Mouse (Mus musculus): ENCODE results near the gene Enc1.
"Not testable (repeated sequence)": the region's sequence is repeated elsewhere in the genome, so short reads cannot be mapped to it uniquely, and the experiment has no call there.

The Enc1 gene

DNA sequence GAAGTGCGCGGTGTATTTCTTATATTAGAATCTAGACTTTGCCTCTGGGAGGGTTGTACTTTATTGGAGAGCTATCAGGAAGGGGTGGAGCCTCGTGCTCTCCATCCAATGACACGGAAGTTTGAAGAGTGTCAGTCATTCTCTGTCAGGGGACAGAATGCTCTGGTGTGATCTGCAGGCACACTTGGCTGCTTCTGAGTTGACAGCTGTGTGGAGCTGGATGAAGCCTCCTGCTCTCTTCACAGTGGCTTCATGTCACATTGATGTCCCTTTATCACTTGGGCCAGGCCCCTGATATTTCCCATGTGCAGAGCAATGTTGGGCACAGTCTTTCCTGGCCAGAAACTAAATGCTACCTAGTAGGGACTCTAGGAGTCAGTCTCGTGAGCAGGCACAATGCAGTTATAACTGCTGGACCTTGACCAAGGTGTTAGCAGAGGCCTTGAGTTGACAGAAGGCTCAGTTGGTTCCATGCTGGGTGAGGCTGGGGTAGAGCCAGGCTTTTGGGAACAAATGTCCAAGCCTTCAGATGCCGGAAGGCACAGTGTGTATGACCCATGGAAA is 12.6 kb downstream of the Enc1 start:
- no peak for DNase-seq

DNA sequence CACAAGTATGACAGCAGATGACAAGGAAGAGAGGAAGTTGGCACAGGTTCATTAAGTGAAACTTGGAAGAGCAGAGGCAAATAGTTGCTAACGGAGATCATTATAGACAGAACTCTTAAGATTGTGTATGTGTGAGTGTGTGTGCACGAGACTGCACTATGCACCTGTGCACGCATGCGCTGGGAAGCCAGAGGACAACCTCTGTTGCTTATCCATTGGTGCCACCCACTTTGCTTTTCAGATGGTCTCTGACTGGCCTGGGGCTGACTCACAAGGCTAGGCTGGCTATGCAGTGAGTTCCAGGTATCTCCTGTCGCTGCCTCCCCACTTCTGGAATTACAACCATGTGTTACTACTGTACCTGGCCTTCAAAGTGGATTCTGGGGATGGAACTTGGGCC is 13.1 kb downstream of the Enc1 start:
- DNase-seq: no peak

DNA sequence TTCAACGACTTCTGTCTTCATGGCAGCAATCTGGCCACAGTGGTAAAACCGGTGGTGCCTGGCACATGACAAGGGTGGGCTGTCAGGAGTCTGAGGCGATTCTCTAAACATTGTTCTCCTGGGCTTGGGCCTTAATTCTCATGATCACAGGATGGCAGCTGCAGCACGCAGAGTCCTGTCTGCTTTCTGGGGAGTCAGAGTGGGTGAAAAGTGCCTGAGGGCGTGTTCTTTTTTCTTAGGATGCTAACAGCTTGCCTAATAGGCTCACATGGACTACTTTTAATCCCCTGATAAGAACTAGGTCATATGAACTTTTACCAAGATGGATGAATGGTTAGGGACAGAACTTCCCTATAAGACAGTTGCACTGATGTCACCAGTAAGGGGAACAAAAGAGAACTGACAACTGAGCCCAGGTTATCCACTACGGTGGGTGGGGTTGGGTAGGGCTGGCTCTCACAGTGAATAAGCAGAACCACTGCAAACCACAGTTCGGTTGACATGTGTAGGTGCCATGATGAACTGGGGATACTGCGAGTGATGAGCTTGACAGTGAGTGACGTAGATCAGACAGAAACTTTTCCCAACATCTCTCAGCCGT is 13.8 kb downstream of the Enc1 start:
- no peak for DNase-seq

DNA sequence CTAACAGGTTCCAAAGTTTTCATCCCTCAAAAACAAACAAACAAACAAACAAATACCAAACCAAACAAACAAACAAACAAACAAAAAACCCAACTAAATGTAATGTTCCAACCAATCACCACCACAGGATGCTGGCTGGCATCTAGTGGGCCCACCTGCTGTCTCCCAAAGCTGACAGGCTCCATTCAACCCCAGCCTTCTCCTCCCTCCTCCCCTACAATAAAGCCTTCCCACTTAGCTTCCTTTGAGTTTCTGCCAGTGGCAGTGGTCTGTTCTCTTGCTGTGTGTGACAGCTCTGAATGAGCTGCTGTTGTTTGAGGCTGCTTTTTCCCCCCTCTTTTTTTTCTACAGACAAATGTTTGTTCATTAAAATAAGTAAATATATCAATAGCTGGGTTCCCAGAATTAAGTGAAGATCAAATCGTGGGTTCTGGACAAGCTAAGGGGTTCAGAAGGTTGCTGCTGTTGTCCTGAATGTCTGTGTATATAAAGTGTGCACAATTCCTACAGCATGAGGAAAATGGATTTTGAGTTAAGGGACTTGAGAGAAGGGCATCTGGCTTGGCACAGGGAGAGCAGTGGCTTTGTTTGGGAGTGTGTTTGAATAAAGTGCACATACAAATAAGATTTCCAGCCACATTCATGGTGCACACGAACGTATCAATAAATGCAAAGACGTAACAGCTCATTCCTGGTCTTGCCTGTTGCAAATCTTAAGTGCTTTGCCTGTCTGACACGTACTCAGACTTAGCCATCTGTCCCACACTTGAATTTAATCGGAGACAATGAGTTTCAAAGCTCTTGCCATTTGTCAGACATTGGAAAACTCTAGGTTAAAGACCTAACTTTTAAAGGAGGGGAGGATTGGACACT is 15.3 kb downstream of the Enc1 start:
- no peak for DNase-seq

DNA sequence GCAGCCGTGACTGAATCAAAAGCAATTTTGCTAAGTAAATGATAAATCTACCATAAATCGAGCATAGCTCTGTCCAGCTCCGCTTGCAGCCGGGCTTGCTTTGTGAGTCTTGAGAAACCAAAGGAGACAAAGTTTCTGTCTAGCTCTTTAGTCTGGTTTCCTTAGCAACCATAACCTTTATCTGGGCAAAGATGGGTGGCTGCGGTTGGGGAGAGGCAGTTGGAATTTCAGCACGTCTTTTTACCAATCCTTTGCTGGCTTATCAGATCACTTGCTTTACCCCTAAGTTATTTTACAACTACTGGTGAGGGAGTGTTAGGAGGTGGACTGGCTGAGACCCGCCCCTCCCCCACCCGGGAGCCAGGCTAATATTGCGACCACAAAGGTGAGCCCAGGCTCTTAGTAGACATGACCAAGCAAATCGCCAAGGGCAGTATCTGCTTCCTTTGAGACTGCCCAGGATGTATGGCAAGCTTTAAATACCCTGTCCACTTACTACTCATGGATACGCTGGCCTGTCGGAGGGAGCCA is 16.0 kb downstream of the Enc1 start:
- no peak for DNase-seq

DNA sequence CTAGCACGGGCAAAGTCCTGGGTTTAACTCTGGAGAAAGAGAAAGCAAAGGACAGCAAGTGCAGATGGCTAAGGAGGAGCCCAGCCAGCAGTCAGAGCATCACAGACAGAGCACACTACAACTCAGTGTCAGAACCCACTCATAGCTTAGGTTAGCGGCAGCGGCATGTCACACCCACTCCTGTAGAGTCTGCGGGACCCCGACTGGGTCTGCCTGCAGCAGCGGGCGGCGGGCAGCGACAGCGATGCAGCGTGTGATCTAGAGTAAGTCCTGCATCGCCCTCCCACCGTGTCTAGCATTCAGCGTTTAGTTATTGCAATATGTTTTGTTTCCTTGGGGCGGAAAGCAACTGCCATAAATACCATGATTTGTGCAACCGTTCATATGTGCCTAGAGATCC is 18.4 kb downstream of the Enc1 start:
- DNase-seq: no peak

DNA sequence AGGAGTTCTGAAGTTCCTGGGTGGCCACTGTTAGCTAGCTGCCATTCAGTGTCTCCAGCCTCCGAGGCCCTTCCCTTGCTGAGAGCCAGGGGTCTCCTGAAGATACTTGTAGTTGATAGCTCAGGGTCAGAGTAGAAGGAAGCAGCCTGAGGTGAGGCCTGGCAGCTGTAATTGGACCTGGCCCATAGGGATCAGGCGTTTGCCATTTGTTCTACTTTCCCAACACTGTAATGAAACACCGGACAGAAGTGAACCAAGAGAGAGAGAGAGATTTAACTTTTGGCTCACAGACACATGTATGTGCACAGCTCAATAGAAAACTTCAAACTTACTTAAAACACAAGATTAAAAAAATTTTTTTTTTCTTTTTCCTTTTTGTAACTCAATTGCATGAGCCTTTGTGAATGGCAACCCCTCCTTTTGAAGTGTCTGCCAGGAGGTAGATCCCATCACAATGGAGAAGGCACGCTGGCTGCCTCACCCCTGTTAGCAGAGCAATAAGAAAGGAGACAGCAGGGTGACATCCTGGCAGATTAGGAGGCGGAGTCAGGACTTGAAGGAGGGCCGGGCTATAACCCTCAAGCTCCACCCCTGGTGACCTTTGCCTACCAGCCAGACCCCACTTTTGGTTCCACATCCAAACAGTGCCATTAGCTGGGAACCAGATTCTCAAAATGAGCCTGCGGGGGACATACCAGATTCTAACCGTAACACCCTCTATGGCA is 19.7 kb downstream of the Enc1 start:
- no peak for DNase-seq

DNA sequence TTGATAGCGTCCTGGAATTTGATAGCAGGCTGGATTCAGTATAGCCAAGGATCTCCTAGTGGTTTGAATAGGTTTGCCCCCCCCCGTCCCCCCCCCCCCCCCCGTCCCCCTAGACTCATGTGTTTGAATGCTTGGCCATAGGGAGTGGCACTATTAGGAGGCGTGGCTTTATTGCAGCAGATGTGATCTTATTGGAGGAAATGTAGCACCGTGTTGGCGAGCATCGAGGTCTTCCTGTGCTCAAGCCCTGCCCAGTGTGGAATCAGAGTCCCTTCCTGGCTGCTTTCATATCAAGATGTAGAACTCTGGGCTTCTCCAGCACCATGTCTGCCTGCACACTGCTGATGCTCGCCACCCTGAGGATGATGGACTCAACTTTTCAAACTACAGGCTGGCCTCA is 20.6 kb downstream of the Enc1 start:
- DNase-seq: no peak

DNA sequence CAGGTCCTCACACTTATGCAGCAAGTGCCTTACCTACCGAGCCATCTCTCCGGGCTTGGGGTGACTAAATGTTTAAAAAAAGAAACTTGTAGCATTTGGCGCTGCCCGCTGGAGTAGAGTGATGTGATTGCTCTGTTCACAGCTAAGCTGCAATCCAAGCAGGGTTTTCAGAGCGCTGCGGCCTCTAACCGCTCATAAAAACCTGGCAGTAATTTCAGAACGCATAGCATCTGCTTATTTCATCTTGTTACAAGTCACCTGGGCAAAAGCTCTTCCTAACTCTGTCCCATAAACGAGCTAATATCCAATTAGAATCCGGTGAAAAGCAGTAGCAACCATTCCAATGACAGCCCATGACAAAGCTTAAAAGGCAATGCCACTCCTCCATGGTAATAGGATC is 21.8 kb downstream of the Enc1 start:
- DNase-seq: no peak

DNA sequence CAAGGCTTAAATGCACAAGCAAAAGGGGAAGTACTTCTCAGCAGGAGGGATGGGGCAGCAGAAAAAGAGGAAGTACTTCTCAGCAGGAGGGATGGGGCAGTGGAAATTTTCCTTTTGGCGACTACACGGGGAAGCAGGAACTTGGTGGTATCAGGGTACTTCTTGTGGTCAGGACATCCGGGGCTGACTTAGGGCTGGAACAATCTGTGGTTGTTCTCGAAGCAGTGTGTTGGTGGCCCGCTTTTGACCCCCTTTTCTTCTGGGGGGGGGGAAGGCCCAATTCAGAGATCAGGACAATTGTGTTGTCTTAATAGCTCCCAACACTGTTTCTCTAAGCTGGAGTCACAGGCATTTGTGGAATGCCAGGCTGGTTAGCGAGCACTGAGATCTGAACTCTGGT is 24.6 kb downstream of the Enc1 start:
- not testable (repeated sequence) for DNase-seq

DNA sequence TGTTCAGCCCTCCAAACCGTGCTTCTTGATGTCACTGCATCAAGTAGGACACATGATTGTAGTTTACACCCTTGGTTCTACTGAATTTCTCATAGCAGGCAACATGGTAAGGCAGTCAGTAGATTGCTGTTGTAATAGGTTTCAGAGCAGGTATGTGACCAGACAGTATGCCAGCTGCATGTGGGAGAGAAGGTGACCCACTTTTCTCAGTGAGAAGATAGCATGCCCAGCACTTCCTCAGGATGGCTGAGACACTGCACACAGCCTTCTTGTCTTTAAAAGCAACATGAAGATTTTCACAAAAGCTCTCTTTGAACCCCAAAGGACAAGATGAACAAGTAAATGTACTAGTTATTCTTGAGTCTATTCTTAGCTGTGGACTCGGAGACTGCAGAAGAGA is 29.8 kb downstream of the Enc1 start:
- DNase-seq: no peak

DNA sequence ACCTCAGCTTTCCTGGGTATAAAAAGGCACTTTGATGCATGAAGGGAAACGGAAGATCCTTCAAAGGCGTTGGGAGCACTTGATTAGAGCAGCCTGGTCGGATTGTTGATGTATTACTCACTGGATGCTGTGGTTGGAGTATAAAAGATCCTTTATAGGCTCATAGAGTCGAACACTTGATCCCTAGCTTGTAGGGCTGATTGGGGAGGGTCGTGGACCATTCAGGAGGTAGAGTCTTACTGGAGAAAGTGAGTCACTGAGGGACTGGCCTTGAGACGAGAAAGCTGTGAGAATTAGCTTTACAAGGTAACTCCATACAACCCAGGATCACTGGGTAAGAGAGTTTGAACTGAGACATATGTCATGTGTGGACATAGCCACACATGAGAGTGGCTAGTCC is 30.7 kb downstream of the Enc1 start:
- no peak for DNase-seq

DNA sequence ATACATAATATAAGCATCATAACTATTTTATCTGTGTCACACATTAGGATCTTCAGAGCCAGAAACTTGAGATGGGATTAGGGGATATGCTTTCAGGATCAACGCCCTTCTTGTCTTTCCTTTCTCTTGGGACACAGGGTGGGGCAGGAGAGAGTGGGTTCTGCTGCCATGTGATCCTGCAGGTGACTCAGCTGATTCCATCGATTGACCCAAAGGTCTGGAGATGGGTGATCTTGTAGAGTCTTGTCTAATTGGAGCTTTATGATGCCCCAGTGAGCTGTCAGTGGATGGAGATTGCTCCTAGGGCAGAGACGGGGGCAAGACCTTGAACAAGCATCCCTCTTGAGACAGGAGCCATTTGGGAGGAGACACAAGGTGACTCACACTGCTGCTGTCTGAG is 33.9 kb downstream of the Enc1 start:
- no peak for DNase-seq

DNA sequence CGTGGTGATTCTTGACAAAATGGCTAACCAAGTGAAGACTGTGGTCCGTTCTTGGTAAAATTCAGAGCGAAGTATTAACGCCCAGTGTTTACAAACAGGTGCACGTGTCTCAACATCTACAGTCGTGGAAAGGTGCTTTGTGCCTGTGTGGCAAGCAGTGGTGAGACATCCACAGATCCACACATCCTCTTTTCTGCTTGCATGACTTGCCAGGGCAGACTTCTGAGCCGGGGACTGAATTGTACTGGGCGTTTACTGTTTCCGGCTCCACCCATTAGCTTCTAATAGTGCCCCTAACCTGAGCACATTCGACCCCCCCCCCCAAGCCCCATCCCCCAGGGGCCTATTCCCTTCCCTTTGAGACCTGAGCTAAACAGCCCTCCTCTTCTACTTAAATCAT is 34.6 kb downstream of the Enc1 start:
- DNase-seq: no peak

DNA sequence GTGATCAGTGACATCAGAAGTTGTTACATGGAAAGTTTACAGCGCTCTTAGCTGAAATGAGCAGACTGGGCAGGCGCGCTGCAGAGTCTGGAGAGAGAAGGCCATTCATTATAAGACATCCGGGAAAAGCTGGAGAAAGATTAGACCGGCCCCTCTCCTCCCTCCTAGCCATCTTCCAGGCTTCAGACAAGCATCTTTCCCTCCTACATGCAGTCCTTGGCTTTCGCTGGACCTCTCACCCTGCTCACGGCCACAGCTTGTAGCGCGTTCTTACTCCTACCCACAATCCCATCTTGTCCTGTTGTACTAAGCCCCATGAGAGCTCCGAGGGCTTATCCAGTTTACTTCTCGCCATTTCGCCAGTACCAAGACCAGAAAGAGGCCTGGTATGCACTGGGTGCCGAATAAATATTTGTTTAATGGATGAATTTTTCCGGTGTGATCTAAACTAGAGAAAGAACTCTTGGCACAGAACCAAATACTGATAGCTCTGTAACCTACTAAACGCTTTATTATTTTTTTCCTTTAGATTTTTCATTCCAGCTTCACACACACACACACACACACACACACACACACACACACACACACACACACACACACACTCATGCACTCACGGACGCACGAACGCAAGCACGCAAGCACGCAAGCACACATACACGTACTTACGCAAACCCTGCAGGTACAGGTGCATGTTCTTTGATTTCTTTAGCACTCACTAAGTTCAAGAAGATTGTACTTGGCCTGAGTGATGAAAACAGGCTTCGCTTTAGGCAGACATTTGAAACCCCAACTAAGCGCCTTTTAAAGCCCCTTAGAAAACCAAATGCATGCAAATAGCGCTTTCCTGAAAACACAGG is 41.4 kb downstream of the Enc1 start:
- no peak for DNase-seq

DNA sequence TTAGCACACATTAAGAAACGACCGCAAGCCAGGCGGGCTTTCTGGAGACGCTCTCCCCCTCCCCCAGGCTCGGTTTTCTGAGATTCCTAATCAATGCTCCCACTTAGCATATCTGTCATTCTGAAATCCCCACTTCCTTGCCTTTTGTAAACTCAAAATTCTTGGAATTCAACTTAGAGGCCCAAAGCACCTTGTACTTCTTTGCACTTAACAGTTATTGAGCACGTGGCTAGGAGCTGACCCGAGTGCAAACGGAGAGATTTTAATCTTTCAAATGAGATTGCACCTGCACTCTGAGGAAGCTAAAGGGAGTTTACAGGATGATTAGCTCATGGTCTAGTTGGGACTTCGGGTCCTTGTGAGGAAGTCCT is 42.0 kb downstream of the Enc1 start:
- no peak for DNase-seq

DNA sequence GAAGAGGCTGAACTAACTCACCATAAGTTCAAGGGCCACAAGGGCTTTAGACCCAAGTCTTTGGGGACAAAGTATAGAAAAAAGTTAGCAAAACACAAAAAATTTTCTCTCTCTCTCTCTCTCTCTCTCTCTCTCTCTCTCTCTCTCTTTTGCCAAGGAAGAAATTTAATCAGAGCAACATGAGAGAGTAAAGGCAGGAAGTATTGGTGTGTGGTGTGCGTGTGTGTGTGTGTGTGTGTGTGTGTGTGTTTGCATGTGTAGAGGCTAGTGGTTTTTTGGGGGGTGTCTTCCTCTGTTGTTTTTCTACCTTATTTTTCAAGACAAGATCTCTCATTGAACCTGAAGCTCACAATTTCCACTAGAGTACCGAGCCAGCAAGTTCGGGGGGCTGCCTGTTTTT is 46.1 kb downstream of the Enc1 start:
- DNase-seq: no peak

DNA sequence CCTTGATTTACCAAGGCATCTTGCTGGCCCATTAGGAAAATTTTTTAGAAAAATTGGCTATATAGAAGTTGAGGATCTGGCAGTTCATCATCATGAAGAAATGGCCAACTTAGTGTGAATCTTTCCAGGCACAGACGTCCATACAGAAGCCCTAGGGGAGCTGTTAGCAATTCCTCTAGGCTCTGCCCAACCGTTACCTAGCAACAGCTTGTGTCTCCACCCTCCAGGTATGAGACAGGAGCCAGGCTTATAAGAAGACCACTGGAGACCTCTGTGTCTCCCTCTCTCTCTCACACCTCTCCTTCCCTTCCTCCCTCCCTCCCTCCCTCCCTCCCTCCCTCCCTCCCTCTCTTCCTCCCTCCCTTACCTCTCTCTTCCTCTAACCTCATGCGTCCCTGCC is 49.8 kb downstream of the Enc1 start:
- DNase-seq: no peak

DNA sequence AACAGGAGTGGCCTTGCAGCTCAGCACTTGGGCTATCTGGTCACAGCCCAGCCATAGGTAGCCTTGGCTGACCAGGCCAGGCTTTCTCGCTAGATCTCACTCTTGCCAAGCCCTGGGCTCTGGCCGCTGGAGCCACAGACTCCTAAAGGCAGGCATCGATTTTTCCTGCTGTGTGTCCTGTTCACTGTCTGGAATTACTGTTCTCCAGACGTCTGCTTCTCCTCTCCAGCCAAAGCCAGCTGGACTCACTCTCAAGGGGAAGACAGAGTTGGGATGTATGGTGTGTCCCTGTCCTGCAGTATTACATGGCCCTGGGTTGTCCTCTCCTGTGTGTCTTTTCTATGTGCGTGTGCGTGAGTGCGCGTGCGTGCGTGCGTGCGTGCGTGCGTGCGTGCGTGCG is 50.4 kb downstream of the Enc1 start:
- DNase-seq: no peak

DNA sequence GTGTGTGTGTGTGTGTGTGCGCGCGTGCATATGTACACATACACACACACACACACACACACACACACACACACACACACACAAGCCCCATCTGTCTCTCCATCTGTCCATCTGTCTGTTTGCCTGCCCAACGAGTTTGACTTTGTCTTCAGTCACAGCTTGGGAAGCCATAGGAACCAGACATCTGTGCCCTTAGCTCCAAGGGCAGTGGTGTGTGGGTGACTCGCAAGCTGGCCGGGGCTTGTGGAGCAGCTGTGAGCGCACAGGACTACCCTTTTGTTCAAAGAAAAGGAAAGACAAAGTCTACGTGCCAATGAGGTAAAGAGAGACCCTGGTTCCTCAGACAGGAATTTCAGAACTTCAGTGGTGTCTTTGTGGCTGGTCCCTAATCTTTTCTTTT is 51.1 kb downstream of the Enc1 start:
- no peak for DNase-seq

DNA sequence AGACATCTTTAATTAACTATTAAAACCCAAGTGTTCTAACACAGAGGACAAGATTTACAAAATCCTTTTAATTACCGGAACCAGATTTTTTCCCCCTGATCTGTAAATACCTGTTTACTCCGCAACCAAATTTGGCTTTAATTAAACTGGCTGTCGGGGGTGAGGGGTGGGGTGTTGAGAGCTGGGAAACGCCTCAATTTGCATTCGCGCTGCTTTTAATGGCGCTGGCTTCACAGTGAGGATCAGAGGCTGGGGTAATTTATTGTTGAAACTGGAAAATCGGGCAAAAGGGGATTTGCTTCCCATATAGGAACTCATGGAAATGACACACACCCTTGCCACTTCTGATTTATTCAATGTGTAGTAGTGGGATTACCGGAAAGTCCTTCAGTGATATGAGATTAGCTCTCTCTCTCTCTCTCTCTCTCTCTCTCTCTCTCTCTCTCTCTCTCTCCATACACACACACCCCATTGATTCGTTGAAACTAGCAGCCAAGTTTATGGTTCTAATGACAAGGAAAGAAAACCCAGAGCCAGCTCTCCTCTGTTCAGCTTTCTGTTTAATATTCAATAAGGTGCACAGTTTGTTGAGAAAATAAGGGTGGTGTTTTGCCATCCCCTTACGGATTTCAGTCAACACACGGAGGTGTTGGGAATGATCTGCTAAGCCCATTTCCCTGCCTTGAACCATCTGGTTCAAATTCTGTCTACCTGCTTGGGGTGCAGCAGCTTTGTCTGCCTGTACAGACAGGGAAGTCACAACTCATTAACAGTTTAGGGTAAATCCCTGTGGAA is 51.7 kb downstream of the Enc1 start:
- no peak for DNase-seq
